Mouse (Mus musculus) cerebellum, postnatal 25 days (tissue): Measurements from ENCODE around the gene Mmp28.

Experiments used
- DNase-seq, 2 experiments: peaks; one replicate each; pipeline ENCODE4 v3.0.0; 2021; ENCODE audit warnings: mixed read lengths in 2 of 2

The Mmp28 gene

GRCm38 (mm10) chr11:83403787-83404186 is 59.1 kb downstream of the Mmp28 start:
- no peak for DNase-seq

DNA sequence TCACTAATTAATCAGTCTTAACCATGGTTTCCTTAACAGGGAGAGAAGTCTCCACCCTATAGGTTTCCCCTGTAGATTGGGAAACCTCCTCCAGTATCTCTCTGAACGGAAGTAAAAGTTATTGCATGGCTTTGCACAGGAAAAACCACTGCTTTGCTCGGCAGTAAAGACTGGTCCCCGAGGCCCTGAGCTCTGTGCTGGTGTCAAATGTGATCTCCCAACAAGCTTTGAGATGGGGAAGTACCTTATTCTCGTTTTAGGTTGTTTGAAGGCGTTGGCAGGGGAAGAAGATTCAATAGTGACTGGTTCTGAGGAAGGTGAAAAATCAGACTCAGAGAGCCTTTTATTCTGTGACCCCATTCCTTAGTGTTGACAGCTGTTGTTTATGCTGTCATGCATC is 64.1 kb downstream of the Mmp28 start:
- no peak for DNase-seq

GRCm38 (mm10) chr11:83397626-83398025 is 65.2 kb downstream of the Mmp28 start:
- no peak for DNase-seq

GRCm38 (mm10) chr11:83394802-83395439 is 68.0 kb downstream of the Mmp28 start:
- no peak for DNase-seq

DNA sequence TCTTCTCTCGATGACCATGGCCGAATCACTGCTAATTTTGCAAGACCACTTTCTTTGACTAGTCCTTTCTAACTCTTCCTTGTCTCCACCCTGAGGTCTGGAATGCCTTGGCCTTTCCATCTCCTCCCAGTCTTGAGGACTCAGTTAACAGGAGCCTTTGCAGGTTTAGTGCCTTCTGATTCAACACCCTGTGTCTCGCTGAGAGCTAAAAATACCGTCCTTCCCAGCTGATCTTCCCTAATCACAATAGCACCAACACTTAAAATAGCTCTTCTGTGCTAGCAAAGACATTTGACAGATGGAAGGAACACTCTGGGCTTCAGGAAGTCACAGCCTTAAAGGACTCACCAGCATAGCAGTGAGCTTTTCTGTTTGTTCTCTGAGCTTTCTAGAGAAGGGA is 69.8 kb downstream of the Mmp28 start:
- DNase-seq, result peak in 1 of 2 experiments; percentile 36
